Mouse (Mus musculus): ENCODE measurements around the gene Zfp12.
"Not testable (repeated sequence)": the region's sequence is repeated elsewhere in the genome, so short reads cannot be mapped to it uniquely, and the experiment has no call there.

DNA sequence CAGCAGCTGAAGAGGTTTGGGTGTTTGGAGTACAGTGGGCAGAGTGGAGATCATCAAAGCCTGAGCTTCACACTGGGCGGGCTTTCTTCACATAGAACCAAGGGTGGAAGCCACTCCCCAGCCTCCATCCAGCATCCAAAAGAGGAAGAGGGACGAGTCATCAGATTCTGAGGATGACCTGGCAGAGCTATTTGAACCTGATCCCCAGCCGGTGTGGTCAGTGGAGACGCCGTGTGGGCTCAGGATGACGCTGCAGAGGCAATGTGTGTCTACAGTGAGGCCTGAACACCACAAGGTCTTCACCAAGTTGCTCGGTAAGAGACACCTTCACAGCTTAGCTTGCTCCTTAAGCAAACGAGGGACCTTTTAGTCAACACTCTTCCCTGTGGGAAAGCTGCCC, 40.2 kb upstream of the Zfp12 start:
- not testable (repeated sequence) for TF ChIP-seq POLR2A (IDR thresholded peaks at IDR 0.05; ENCODE audit: borderline replicate concordance, control insufficient read depth, low read depth, low read length); CTCF (IDR thresholded peaks at IDR 0.05; ENCODE audit: control insufficient read depth, insufficient read depth, low read length)

All from bone marrow, adult 2 months (tissue).